Mouse (Mus musculus): ENCODE data around the gene Oasl2.
"Not testable (repeated sequence)": the region's sequence is repeated elsewhere in the genome, so short reads cannot be mapped to it uniquely, and the experiment has no call there.

Oasl2 gene

GRCm38 (mm10) chr5:114915854-114916253, 19.1 kb downstream of the Oasl2 start:
- DNase-seq (ENCODE audit: low read depth, low spot score), result no peak

- DNase-seq (ENCODE audit: low read depth, low spot score), result no peak
These were observed 20.0 kb downstream of the Oasl2 start for GRCm38 (mm10) chr5:114916777-114917176.

- not testable (repeated sequence) for DNase-seq (ENCODE audit: low read depth, low spot score)
These were observed 20.6 kb downstream of the Oasl2 start for GRCm38 (mm10) chr5:114917357-114917756.

- no peak for DNase-seq (ENCODE audit: low read depth, low spot score)
These were observed 25.0 kb downstream of the Oasl2 start for GRCm38 (mm10) chr5:114921551-114922365.

- DNase-seq (ENCODE audit: low read depth, low spot score), result no peak
These were observed 25.6 kb downstream of the Oasl2 start for GRCm38 (mm10) chr5:114922366-114922731.

GRCm38 (mm10) chr5:114922998-114923473, 26.3 kb downstream of the Oasl2 start, which contains the start of gene Oasl1:
Gene Oasl1, plus strand, starts transcription at chr5:114923240.
- DNase-seq (ENCODE audit: low read depth, low spot score), result no peak

- DNase-seq (ENCODE audit: low read depth, low spot score), result no peak
These were observed 29.5 kb downstream of the Oasl2 start for GRCm38 (mm10) chr5:114926153-114926684.

- DNase-seq (ENCODE audit: low read depth, low spot score), result no peak
These were observed 30.0 kb downstream of the Oasl2 start for GRCm38 (mm10) chr5:114926753-114927152.

GRCm38 (mm10) chr5:114931626-114932025, 34.9 kb downstream of the Oasl2 start:
- DNase-seq (ENCODE audit: low read depth, low spot score), result no peak

- DNase-seq (ENCODE audit: low read depth, low spot score), result no peak
These were observed 36.5 kb downstream of the Oasl2 start for GRCm38 (mm10) chr5:114933206-114933605.

GRCm38 (mm10) chr5:114935838-114936237, 39.1 kb downstream of the Oasl2 start:
- DNase-seq (ENCODE audit: low read depth, low spot score), result no peak

- DNase-seq (ENCODE audit: low read depth, low spot score), result not testable (repeated sequence)
These were observed 44.4 kb downstream of the Oasl2 start for GRCm38 (mm10) chr5:114941138-114941537.

GRCm38 (mm10) chr5:114942074-114942765, 45.5 kb downstream of the Oasl2 start, which contains the start of gene 2210016L21Rik:
Gene 2210016L21Rik, plus strand, starts transcription at chr5:114942158.
- peak; percentile 80 for DNase-seq (ENCODE audit: low read depth, low spot score)

GRCm38 (mm10) chr5:114942766-114943130, 46.0 kb downstream of the Oasl2 start:
- DNase-seq (ENCODE audit: low read depth, low spot score), result no peak

GRCm38 (mm10) chr5:114945072-114945471, 48.3 kb downstream of the Oasl2 start:
- no peak for DNase-seq (ENCODE audit: low read depth, low spot score)

- DNase-seq (ENCODE audit: low read depth, low spot score), result no peak
These were observed 52.2 kb downstream of the Oasl2 start for GRCm38 (mm10) chr5:114948891-114949290.

GRCm38 (mm10) chr5:114949316-114949715, 52.6 kb downstream of the Oasl2 start:
- no peak for DNase-seq (ENCODE audit: low read depth, low spot score)

- no peak for DNase-seq (ENCODE audit: low read depth, low spot score)
These were observed 53.1 kb downstream of the Oasl2 start for GRCm38 (mm10) chr5:114949812-114950211.

- DNase-seq (ENCODE audit: low read depth, low spot score), result no peak
These were observed 53.9 kb downstream of the Oasl2 start for GRCm38 (mm10) chr5:114950669-114951068.

GRCm38 (mm10) chr5:114951279-114951880, 54.6 kb downstream of the Oasl2 start:
- DNase-seq (ENCODE audit: low read depth, low spot score), result no peak

- DNase-seq (ENCODE audit: low read depth, low spot score), result no peak
These were observed 56.6 kb downstream of the Oasl2 start for GRCm38 (mm10) chr5:114953326-114953725.

GRCm38 (mm10) chr5:114958069-114958468, 61.3 kb downstream of the Oasl2 start:
- DNase-seq (ENCODE audit: low read depth, low spot score), result no peak

All from embryo, embryonic 11.5 days (tissue).